Mouse (Mus musculus) embryonic facial prominence, embryonic 14.5 days (tissue): ENCODE measurements around the gene Ptprk. TPM values are rescaled to one million over a fixed set of nuclear protein-coding genes. Genes with fewer than 3 reads are reported as not detected.

Source experiments
- ATAC-seq: fragments of 200-750 bp; cut with Nextera tagmentation; 2 replicates; pipeline ENCODE4 v1.8.0; 2017; ENCODE audit warnings: low read depth, moderate number of reproducible peaks, moderate TSS enrichment
- DNase-seq: peaks from one replicate; pipeline ENCODE4 v3.0.0-alpha.2; 2015; ENCODE audit warnings: low spot score
- H3K27ac ChIP-seq: fragments of 300-500 bp; sonication (generic); replicated peaks from 2 replicates; pipeline ENCODE4 v1.5.1; 2014; ENCODE audit warnings: low read depth, mild to moderate bottlenecking, low read length, moderate library complexity
- H3K27me3 ChIP-seq: fragments of 300-500 bp; sonication (generic); replicated peaks from 2 replicates; pipeline ENCODE4 v1.6.1; 2014; ENCODE audit warnings: low read length; ENCODE audit not compliant: control insufficient read depth, insufficient read depth
- H3K36me3 ChIP-seq: fragments of 300-500 bp; sonication (generic); 2 replicates; pipeline ENCODE4 v1.6.1; 2014; ENCODE audit warnings: low read length, mixed read lengths; ENCODE audit not compliant: control insufficient read depth, insufficient read depth
- H3K4me1 ChIP-seq: fragments of 300-500 bp; sonication (generic); 2 replicates; pipeline ENCODE4 v1.6.1; 2014; ENCODE audit warnings: antibody characterized with exemption, low read length; ENCODE audit not compliant: control insufficient read depth, insufficient read depth
- H3K4me2 ChIP-seq: fragments of 300-500 bp; sonication (generic); 2 replicates; pipeline ENCODE4 v1.6.1; 2014; ENCODE audit warnings: low read depth, mild to moderate bottlenecking, low read length, moderate library complexity, mixed read lengths
- H3K4me3 ChIP-seq: fragments of 300-500 bp; sonication (generic); 2 replicates; pipeline ENCODE4 v1.5.1; 2014; ENCODE audit warnings: low read depth, mild to moderate bottlenecking, low read length
- H3K9ac ChIP-seq: fragments of 300-500 bp; sonication (generic); 2 replicates; pipeline ENCODE4 v1.6.1; 2014; ENCODE audit warnings: low read depth, mild to moderate bottlenecking, low read length, moderate library complexity, mixed read lengths
- H3K9me3 ChIP-seq: fragments of 300-500 bp; sonication (generic); 2 replicates; pipeline ENCODE4 v1.6.1; 2016; ENCODE audit warnings: low read length; ENCODE audit not compliant: control insufficient read depth
- WGBS: fragments of 180-500 bp; shearing (Covaris S2); extraction: QIAGEN DNeasy Blood & Tissue Kit; methylation state at CpG from one replicate; pipeline ENCODE4 v1.1.7; 2014; 5-methylcytosine and 5-hydroxymethylcytosine counted together
- polyA plus RNA-seq: library from polyadenylated mRNA; unstranded; fragments of >200 nt; fragmentation: Nextera tagmentation; extraction: Ambion mirVana; gene quantifications from 2 replicates; pipeline ENCODE4 v1.2.1, GENCODE M21; 2014

Ptprk gene
- polyA plus RNA-seq, 1 experiment from 2014 or later: 21.7 TPM

- peak; percentile 76 for DNase-seq
- no peak overlapping the region for H3K27ac ChIP-seq
- peaks cover 16% of the 10 kb centered on the region for H3K4me1 ChIP-seq
- no peaks in the 10 kb centered on the region for H3K36me3 ChIP-seq
- no peaks in the 10 kb centered on the region for H3K9me3 ChIP-seq
- 27% methylated on average over 4 of the region's 4 CpGs for WGBS
- H3K27me3 ChIP-seq: no peaks in the 10 kb centered on the region
- H3K4me2 ChIP-seq: no peak overlapping the region
- H3K4me3 ChIP-seq: no peak overlapping the region
- H3K9ac ChIP-seq: no peak overlapping the region
- ATAC-seq: peak; percentile 60
Observed at GRCm38 (mm10) chr10:28185326-28185725, 110.7 kb downstream of the Ptprk start.

GRCm38 (mm10) chr10:28186018-28186800, 111.6 kb downstream of the Ptprk start:
- Histone ChIP-seq H3K27me3 (no peaks in the 10 kb centered on the region), H3K27ac (no peak overlapping the region), H3K36me3 (no peaks in the 10 kb centered on the region), H3K9ac (no peak overlapping the region), H3K4me3 (no peak overlapping the region), H3K4me2 (no peak overlapping the region), H3K9me3 (no peaks in the 10 kb centered on the region), H3K4me1 (peaks cover 16% of the 10 kb centered on the region)
- peak; percentile 34; the same call in 1 of the 2 replicates for ATAC-seq
- 33% methylated on average over 4 of the region's 4 CpGs for WGBS
- DNase-seq: peak; percentile 53

GRCm38 (mm10) chr10:28191440-28191839, 116.8 kb downstream of the Ptprk start:
- Histone ChIP-seq H3K9ac (no peak overlapping the region), H3K27ac (no peak overlapping the region), H3K36me3 (no peaks in the 10 kb centered on the region), H3K4me1 (no peaks in the 10 kb centered on the region), H3K9me3 (no peaks in the 10 kb centered on the region), H3K4me2 (no peak overlapping the region), H3K4me3 (no peak overlapping the region), H3K27me3 (no peaks in the 10 kb centered on the region)
- WGBS: 83% methylated on average over 5 of the region's 5 CpGs
- no peak for ATAC-seq
- no peak for DNase-seq

- H3K36me3 ChIP-seq: no peaks in the 10 kb centered on the region
- 69% methylated on average over 5 of the region's 5 CpGs for WGBS
- ATAC-seq: no peak
Observed at GRCm38 (mm10) chr10:28193630-28194029, 119.0 kb downstream of the Ptprk start.

GRCm38 (mm10) chr10:28200609-28201008, 126.0 kb downstream of the Ptprk start:
- ATAC-seq: 0 out of 2 replicates have a peak, but pooled peaks have one; percentile 60
- Histone ChIP-seq H3K9ac (no peak overlapping the region), H3K27ac (no peak overlapping the region), H3K4me1 (no peaks in the 10 kb centered on the region), H3K36me3 (no peaks in the 10 kb centered on the region), H3K4me3 (no peak overlapping the region), H3K4me2 (no peak overlapping the region), H3K9me3 (no peaks in the 10 kb centered on the region), H3K27me3 (no peaks in the 10 kb centered on the region)
- 93% methylated on average over 3 of the region's 3 CpGs for WGBS
- no peak for DNase-seq

More at GRCm38 (mm10) chr10:28193630-28194029, 119.0 kb downstream of the Ptprk start:
- Histone ChIP-seq H3K4me1 (no peaks in the 10 kb centered on the region), H3K9me3 (no peaks in the 10 kb centered on the region), H3K9ac (no peak overlapping the region), H3K27ac (no peak overlapping the region), H3K4me2 (no peak overlapping the region), H3K4me3 (no peak overlapping the region), H3K27me3 (no peaks in the 10 kb centered on the region)
- no peak for DNase-seq

GRCm38 (mm10) chr10:28209394-28209793, 134.8 kb downstream of the Ptprk start:
- Histone ChIP-seq H3K9me3 (no peaks in the 10 kb centered on the region), H3K9ac (no peak overlapping the region), H3K36me3 (no peaks in the 10 kb centered on the region), H3K4me1 (peaks cover 5% of the 10 kb centered on the region; the same call in 1 of the 2 replicates), H3K4me3 (no peak overlapping the region), H3K27ac (no peak overlapping the region), H3K4me2 (no peak overlapping the region), H3K27me3 (no peaks in the 10 kb centered on the region)
- ATAC-seq (0 out of 2 replicates have a peak, but pooled peaks have one; percentile 55), DNase-seq (peak; percentile 71)

GRCm38 (mm10) chr10:28212083-28212482, 137.5 kb downstream of the Ptprk start:
- no peaks in the 10 kb centered on the region for H3K9me3 ChIP-seq
- 60% methylated on average over 1 of the region's 1 CpGs for WGBS
- no peak overlapping the region for H3K4me2 ChIP-seq
- H3K36me3 ChIP-seq: no peaks in the 10 kb centered on the region
- ATAC-seq (peak; percentile 50), DNase-seq (peak; percentile 53)
- peaks cover 5% of the 10 kb centered on the region; the same call in 1 of the 2 replicates for H3K4me1 ChIP-seq
- H3K4me3 ChIP-seq: no peak overlapping the region
- no peak overlapping the region for H3K9ac ChIP-seq
- no peaks in the 10 kb centered on the region for H3K27me3 ChIP-seq
- H3K27ac ChIP-seq: no peak overlapping the region

GRCm38 (mm10) chr10:28215153-28215552, 140.5 kb downstream of the Ptprk start:
- H3K27me3 ChIP-seq: no peaks in the 10 kb centered on the region
- no peak for DNase-seq
- H3K4me2 ChIP-seq: no peak overlapping the region
- H3K27ac ChIP-seq: no peak overlapping the region
- WGBS: 85% methylated on average over 6 of the region's 6 CpGs
- H3K4me3 ChIP-seq: no peak overlapping the region
- peaks cover 5% of the 10 kb centered on the region; the same call in 1 of the 2 replicates for H3K4me1 ChIP-seq
- no peaks in the 10 kb centered on the region for H3K9me3 ChIP-seq
- no peaks in the 10 kb centered on the region for H3K36me3 ChIP-seq
- ATAC-seq: no peak
- no peak overlapping the region for H3K9ac ChIP-seq

GRCm38 (mm10) chr10:28223602-28224001, 149.0 kb downstream of the Ptprk start:
- no peak for ATAC-seq
- Histone ChIP-seq H3K4me1 (peaks cover 12% of the 10 kb centered on the region; the same call in 1 of the 2 replicates), H3K9ac (no peak overlapping the region), H3K4me2 (no peak overlapping the region), H3K4me3 (no peak overlapping the region), H3K27ac (no peak overlapping the region), H3K9me3 (no peaks in the 10 kb centered on the region), H3K27me3 (no peaks in the 10 kb centered on the region), H3K36me3 (no peaks in the 10 kb centered on the region)
- DNase-seq: no peak
- 68% methylated on average over 6 of the region's 6 CpGs for WGBS
